Mouse (Mus musculus): Measurements from ENCODE around the gene Phf3. TPM values are rescaled to one million over a fixed set of nuclear protein-coding genes. Genes with fewer than 3 reads are reported as not detected.
"Not testable (repeated sequence)": the region's sequence is repeated elsewhere in the genome, so short reads cannot be mapped to it uniquely, and the experiment has no call there.

Phf3 gene
- polyA plus RNA-seq, 1 experiment from 2014 or later, result 12.4 TPM

DNA sequence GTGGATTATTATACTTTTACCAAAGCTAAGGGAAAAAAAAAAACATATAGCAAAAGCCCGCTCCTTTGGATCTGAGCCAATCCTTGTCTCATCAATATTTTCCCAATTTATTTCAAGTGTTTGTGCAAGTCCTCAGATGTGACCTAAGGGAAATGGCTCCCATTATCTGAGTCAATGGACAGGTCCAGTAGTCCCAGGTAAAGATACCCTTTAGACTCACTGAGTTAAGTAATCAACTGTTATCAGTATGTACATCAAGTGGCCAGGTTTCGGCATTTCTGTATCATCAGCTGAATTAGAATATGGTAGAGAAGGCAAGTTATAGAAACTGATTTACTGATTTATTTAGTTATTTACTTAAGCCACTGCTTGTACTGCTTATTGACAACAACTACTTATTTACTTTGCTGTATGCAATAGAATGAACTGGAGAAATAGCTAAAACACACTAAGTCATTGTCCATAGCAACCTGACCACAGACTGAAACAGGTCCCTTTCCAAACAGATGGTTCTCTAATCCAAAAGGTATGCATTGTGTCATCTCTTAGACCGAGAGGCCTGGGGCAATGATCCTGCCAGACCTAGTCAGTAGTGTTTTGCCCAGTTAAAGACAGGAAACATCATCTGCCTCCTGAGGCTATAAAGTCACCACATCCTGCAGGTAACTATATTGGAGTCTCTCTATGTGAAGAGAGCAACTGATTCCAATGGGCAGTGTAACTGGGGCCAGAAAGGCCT is 29.9 kb upstream of the Phf3 start:
- H3K27me3 ChIP-seq (ENCODE audit: insufficient read depth, low read length), result no peaks in the 10 kb centered on the region
- H3K4me1 ChIP-seq (ENCODE audit: insufficient read depth), result no peaks in the 10 kb centered on the region
- no peak overlapping the region for H3K4me3 ChIP-seq (ENCODE audit: low read depth, low read length)
- H3K36me3 ChIP-seq (replicated peaks; ENCODE audit: insufficient read depth, low read length), result no peaks in the 10 kb centered on the region
- 0 out of 2 replicates have a peak, but pooled peaks cover 2% of the 10 kb centered on the region for H3K9me3 ChIP-seq (ENCODE audit: low read length)
- DNase-seq (no peak), ATAC-seq (peak; percentile 97)
- TF ChIP-seq EP300 (IDR thresholded peaks at IDR 0.05; ENCODE audit: low read depth), result no peak
- TF ChIP-seq CTCF (IDR thresholded peaks at IDR 0.05; ENCODE audit: low read depth), result no peak
- H3K9ac ChIP-seq (replicated peaks), result no peak overlapping the region
- H3K27ac ChIP-seq (ENCODE audit: low read depth), result no peak overlapping the region
- no peak overlapping the region for H3K4me2 ChIP-seq (ENCODE audit: low read depth, low read length)
- 52% methylated on average over 3 of the region's 3 CpGs for WGBS (ENCODE audit: insufficient replicate concordance)

DNA sequence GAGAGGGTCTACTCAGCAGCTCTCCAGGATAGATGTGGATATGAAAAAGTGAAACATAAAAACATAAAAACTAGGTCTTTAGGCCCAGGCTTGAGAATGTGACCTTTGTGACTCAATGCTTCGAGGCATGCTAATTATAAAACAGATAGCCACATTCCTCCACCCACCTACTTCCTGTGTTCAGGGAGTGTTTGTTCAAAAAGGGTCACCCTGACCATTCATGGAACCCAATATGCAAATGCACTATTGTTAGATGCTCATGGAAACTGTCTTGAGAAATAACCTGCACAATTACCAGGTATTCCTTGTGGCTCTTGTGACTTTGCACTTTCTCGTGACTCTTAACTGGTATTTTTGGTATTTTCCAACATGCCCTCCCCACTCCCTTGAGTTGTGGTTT is 25.0 kb upstream of the Phf3 start:
- H3K4me3 ChIP-seq (ENCODE audit: low read depth, low read length), result no peak overlapping the region
- H3K4me2 ChIP-seq (ENCODE audit: low read depth, low read length), result no peak overlapping the region
- no peak overlapping the region for H3K27ac ChIP-seq (ENCODE audit: low read depth)
- DNase-seq (no peak), ATAC-seq (no peak)
- H3K4me1 ChIP-seq (ENCODE audit: insufficient read depth), result no peaks in the 10 kb centered on the region
- no peaks in the 10 kb centered on the region for H3K27me3 ChIP-seq (ENCODE audit: insufficient read depth, low read length)
- H3K9ac ChIP-seq (replicated peaks), result no peak overlapping the region
- TF ChIP-seq CTCF (IDR thresholded peaks at IDR 0.05; ENCODE audit: low read depth) (no peak), EP300 (IDR thresholded peaks at IDR 0.05; ENCODE audit: low read depth) (no peak)
- 63% methylated on average over 2 of the region's 2 CpGs for WGBS (ENCODE audit: insufficient replicate concordance)
- H3K36me3 ChIP-seq (replicated peaks; ENCODE audit: insufficient read depth, low read length), result no peaks in the 10 kb centered on the region
- 0 out of 2 replicates have a peak, but pooled peaks cover 2% of the 10 kb centered on the region for H3K9me3 ChIP-seq (ENCODE audit: low read length)

DNA sequence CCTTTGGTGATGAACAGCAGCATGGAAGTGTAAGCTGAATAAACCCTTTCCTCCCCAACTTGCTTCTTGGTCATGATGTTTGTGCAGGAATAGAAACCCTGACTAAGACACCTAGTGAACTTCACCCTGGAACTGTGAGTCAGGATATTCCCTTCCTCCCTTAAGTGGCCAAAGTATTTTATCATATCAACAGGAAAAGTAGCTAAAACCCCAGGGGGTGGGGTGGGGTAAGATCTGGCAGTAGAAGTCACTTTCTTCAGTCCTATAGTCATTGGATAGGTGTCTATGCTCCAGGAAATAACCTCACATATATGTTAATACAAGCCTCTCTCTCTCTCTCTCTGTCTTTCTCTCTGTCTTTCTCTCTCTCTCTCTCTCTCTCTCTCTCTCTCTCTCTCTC is 21.6 kb upstream of the Phf3 start:
- H3K36me3 ChIP-seq (replicated peaks; ENCODE audit: insufficient read depth, low read length); ATAC-seq; H3K4me3 ChIP-seq (ENCODE audit: low read depth, low read length); H3K9ac ChIP-seq (replicated peaks); H3K27me3 ChIP-seq (ENCODE audit: insufficient read depth, low read length); H3K27ac ChIP-seq (ENCODE audit: low read depth); DNase-seq; H3K9me3 ChIP-seq (ENCODE audit: low read length); H3K4me1 ChIP-seq (ENCODE audit: insufficient read depth); H3K4me2 ChIP-seq (ENCODE audit: low read depth, low read length): not testable (repeated sequence)

GRCm38 (mm10) chr1:30883806-30884205 is 10.1 kb upstream of the Phf3 start:
- DNase-seq; ATAC-seq; H3K9me3 ChIP-seq (ENCODE audit: low read length); H3K36me3 ChIP-seq (replicated peaks; ENCODE audit: insufficient read depth, low read length); H3K9ac ChIP-seq (replicated peaks); H3K27ac ChIP-seq (ENCODE audit: low read depth); H3K4me3 ChIP-seq (ENCODE audit: low read depth, low read length); H3K4me1 ChIP-seq (ENCODE audit: insufficient read depth); H3K27me3 ChIP-seq (ENCODE audit: insufficient read depth, low read length); H3K4me2 ChIP-seq (ENCODE audit: low read depth, low read length): not testable (repeated sequence)
- WGBS (ENCODE audit: insufficient replicate concordance), result 80% methylated on average over 1 of the region's 1 CpGs

DNA sequence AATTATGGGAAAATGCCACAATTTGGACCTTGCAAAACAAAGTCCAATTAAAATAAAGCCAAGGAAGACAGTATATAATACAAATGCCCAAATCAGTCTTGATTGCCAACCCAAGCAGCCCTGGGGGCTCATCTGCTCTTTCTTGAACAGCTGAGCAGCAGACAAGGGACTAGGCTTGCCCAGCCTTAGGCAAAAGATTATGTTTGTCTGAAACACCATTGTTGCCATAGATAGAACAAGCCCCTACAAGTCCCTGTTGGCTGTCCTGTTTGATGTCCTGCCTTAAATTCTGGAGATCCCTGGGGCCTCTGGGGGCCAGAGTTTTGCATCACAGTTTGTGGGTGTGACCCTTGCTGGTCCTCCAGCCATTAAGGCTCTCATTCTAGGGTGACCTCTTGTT is 2.0 kb upstream of the Phf3 start:
- Histone ChIP-seq H3K9me3 (ENCODE audit: low read length) (no peaks in the 10 kb centered on the region), H3K36me3 (replicated peaks; ENCODE audit: insufficient read depth, low read length) (no peaks in the 10 kb centered on the region), H3K27me3 (ENCODE audit: insufficient read depth, low read length) (no peaks in the 10 kb centered on the region), H3K4me2 (ENCODE audit: low read depth, low read length) (no peak overlapping the region), H3K4me1 (ENCODE audit: insufficient read depth) (peaks cover 12% of the 10 kb centered on the region; the same call in 1 of the 2 replicates), H3K4me3 (ENCODE audit: low read depth, low read length) (no peak overlapping the region), H3K27ac (ENCODE audit: low read depth) (no peak overlapping the region), H3K9ac (replicated peaks) (no peak overlapping the region)
- DNase-seq, result no peak
- TF ChIP-seq EP300 (IDR thresholded peaks at IDR 0.05; ENCODE audit: low read depth) (no peak), CTCF (IDR thresholded peaks at IDR 0.05; ENCODE audit: low read depth) (no peak)
- ATAC-seq, result no peak

- no peaks in the 10 kb centered on the region for H3K9me3 ChIP-seq (ENCODE audit: low read length)
- DNase-seq (no peak), ATAC-seq (no peak)
- peak overlapping the region; percentile 87 for H3K4me3 ChIP-seq (ENCODE audit: low read depth, low read length)
- peaks cover 12% of the 10 kb centered on the region; the same call in 1 of the 2 replicates for H3K4me1 ChIP-seq (ENCODE audit: insufficient read depth)
- TF ChIP-seq CTCF (IDR thresholded peaks at IDR 0.05; ENCODE audit: low read depth) (no peak), EP300 (IDR thresholded peaks at IDR 0.05; ENCODE audit: low read depth) (no peak)
- H3K4me2 ChIP-seq (ENCODE audit: low read depth, low read length), result peak overlapping the region; percentile 75
- no peaks in the 10 kb centered on the region for H3K27me3 ChIP-seq (ENCODE audit: insufficient read depth, low read length)
- no peaks in the 10 kb centered on the region for H3K36me3 ChIP-seq (replicated peaks; ENCODE audit: insufficient read depth, low read length)
- 36% methylated on average over 15 of the region's 15 CpGs for WGBS (ENCODE audit: insufficient replicate concordance)
- H3K27ac ChIP-seq (ENCODE audit: low read depth), result peak overlapping the region; percentile 99
- H3K9ac ChIP-seq (replicated peaks), result peak overlapping the region; percentile 93
Observed at GRCm38 (mm10) chr1:30874261-30875131, 775 bp upstream of the Phf3 start.

All from liver, postnatal 0 days (tissue).